Mouse (Mus musculus) forebrain, embryonic 15.5 days (tissue): Measurements from ENCODE around the gene Gm5615. TPM values are rescaled to one million over a fixed set of nuclear protein-coding genes. Genes with fewer than 3 reads are reported as not detected.

ENCODE experiments used
- ATAC-seq: fragments of 200-750 bp; cut with Nextera tagmentation; replicated peaks from 2 replicates; pipeline ENCODE4 v1.8.0; 2017; ENCODE audit warnings: mild to moderate bottlenecking, moderate TSS enrichment, moderate library complexity
- H3K27ac ChIP-seq: fragments of 300-500 bp; sonication (generic); replicated peaks from 2 replicates; pipeline ENCODE4 v1.5.1; 2015; ENCODE audit warnings: mild to moderate bottlenecking, inconsistent platforms
- H3K27me3 ChIP-seq: fragments of 300-500 bp; sonication (generic); 2 replicates; pipeline ENCODE4 v1.6.1; 2015; ENCODE audit warnings: inconsistent platforms
- H3K36me3 ChIP-seq: fragments of 300-500 bp; sonication (generic); 2 replicates; pipeline ENCODE4 v1.6.1; 2015; ENCODE audit warnings: mild to moderate bottlenecking, inconsistent platforms
- H3K4me1 ChIP-seq: fragments of 300-500 bp; sonication (generic); 2 replicates; pipeline ENCODE4 v1.6.1; 2015; ENCODE audit warnings: inconsistent platforms
- H3K4me2 ChIP-seq: fragments of 300-500 bp; sonication (generic); replicated peaks from 2 replicates; pipeline ENCODE4 v1.6.1; 2015; ENCODE audit warnings: mild to moderate bottlenecking, inconsistent platforms
- H3K4me3 ChIP-seq: fragments of 300-500 bp; sonication (generic); 2 replicates; pipeline ENCODE4 v1.5.1; 2015; ENCODE audit warnings: mild to moderate bottlenecking, inconsistent platforms
- H3K9ac ChIP-seq: fragments of 300-500 bp; sonication (generic); replicated peaks from 2 replicates; pipeline ENCODE4 v1.6.1; 2015; ENCODE audit warnings: mild to moderate bottlenecking, inconsistent platforms
- H3K9me3 ChIP-seq: fragments of 300-500 bp; sonication (generic); 2 replicates; pipeline ENCODE4 v1.6.1; 2016; ENCODE audit warnings: inconsistent platforms
- WGBS: fragments of 180-500 bp; shearing (Covaris S2); methylation state at CpG from one replicate; pipeline ENCODE4 v1.1.7; 2015; ENCODE audit warnings: mixed read lengths; 5-methylcytosine and 5-hydroxymethylcytosine counted together
- polyA plus RNA-seq: library from polyadenylated mRNA; unstranded; fragments of >200 nt; fragmentation: Nextera tagmentation; extraction: Ambion mirVana; gene quantifications from 2 replicates; pipeline ENCODE4 v1.2.1, GENCODE M21; 2015

The Gm5615 gene
- not detected in 2 replicates for polyA plus RNA-seq

DNA sequence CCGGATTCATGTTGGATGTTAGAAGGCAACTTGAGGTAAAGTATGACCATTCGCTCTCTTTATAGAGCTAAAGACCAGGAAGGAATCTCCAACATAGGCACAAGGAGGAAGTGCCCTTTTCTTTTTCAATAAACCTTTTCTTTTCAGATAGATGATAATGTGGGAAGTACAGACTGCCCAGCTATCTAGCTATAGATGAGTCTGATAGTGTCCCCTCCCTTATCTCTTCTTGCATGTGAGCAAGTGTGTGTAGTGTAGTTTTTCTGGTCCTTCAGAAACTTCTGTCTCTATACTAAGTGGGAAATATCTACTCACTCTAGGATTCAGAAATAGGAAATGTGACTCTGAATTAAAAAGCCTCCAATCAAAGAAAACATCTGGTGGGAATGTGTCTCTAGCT, at the start of gene Gm5615:
Gene Gm5615 (minus strand): TSS at position 101 of the 400 bp plus-strand sequence.
- no peak within 1 kb of the TSS for H3K9ac ChIP-seq
- ATAC-seq, result no peak
- H3K27me3 ChIP-seq, result no peaks in the 10 kb centered on the region
- WGBS, result 93% methylated on average over 2 of the region's 2 CpGs
- H3K4me3 ChIP-seq, result no peak within 1 kb of the TSS
- no peak within 1 kb of the TSS for H3K4me2 ChIP-seq
- no peak within 1 kb of the TSS for H3K27ac ChIP-seq
- H3K4me1 ChIP-seq, result no peaks in the 10 kb centered on the region
- H3K9me3 ChIP-seq, result peaks cover 7% of the 10 kb centered on the region; the same call in 1 of the 2 replicates
- no peaks in the 10 kb centered on the region for H3K36me3 ChIP-seq

DNA sequence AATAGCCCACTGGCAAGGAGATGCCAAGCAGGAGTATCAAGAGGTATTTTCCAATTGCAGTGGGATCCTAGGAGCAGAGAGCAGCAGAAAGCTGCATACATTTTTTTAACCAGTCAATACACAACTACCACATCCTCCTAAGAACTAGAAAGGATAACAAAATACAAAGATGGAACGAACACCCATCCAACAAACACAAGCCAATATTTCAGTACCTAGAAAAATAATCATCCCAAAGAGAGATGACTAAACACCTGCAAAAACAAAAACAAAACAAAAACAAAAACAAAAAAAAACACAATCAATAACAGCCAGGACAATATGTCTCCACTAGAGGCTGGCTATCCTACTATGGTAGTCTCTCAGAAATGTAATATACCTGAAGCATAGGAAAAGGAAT, 40.8 kb upstream of the Gm5615 start, which contains the start of gene Gm17689:
Gene Gm17689 (minus strand): TSS at position 101 of the 400 bp plus-strand sequence.
- Histone ChIP-seq H3K27ac (no peak within 1 kb of the TSS), H3K9me3 (peaks cover 11% of the 10 kb centered on the region), H3K27me3 (no peaks in the 10 kb centered on the region), H3K4me1 (no peaks in the 10 kb centered on the region), H3K9ac (no peak within 1 kb of the TSS), H3K4me3 (no peak within 1 kb of the TSS), H3K36me3 (no peaks in the 10 kb centered on the region), H3K4me2 (no peak within 1 kb of the TSS)
- 52% methylated on average over 1 of the region's 1 CpGs for WGBS
- ATAC-seq, result no peak

- ATAC-seq, result no peak
- H3K27ac ChIP-seq, result no peak overlapping the region
- H3K27me3 ChIP-seq, result no peaks in the 10 kb centered on the region
- H3K9me3 ChIP-seq, result peaks cover 14% of the 10 kb centered on the region
- 84% methylated on average over 5 of the region's 5 CpGs for WGBS
- no peak overlapping the region for H3K9ac ChIP-seq
- no peaks in the 10 kb centered on the region for H3K4me1 ChIP-seq
- H3K36me3 ChIP-seq, result no peaks in the 10 kb centered on the region
- H3K4me3 ChIP-seq, result no peak overlapping the region
- no peak overlapping the region for H3K4me2 ChIP-seq
These were observed 37.6 kb downstream of the Gm5615 start for GRCm38 (mm10) chr9:36504211-36504610.

DNA sequence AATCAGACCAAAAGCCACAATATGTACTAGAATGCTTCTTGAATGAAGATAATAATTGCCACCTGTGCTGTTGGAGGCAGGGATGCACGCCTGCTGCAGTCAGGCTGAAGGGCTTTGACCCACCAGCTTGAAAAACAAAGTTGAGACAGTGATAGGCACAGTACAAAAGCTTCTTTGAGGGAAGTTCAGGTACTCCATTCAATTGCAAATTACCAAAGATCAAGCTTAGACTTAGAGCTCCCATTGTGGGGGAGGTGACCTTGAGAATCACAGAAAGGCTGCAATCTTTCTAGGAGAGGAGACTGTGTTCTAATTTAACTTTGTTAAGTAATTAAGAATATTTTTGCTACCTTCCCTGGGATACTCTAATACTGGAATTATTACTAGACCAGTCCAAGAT, 45.9 kb downstream of the Gm5615 start:
- Histone ChIP-seq H3K4me3 (no peak overlapping the region), H3K27me3 (no peaks in the 10 kb centered on the region), H3K4me2 (no peak overlapping the region), H3K27ac (no peak overlapping the region), H3K9me3 (0 out of 2 replicates have a peak, but pooled peaks cover 7% of the 10 kb centered on the region), H3K36me3 (no peaks in the 10 kb centered on the region), H3K9ac (no peak overlapping the region), H3K4me1 (no peaks in the 10 kb centered on the region)
- 50% methylated on average over 1 of the region's 1 CpGs for WGBS
- no peak for ATAC-seq

GRCm38 (mm10) chr9:36494501-36495220, 47.1 kb downstream of the Gm5615 start:
- ATAC-seq, result no peak
- no peaks in the 10 kb centered on the region for H3K36me3 ChIP-seq

More at GRCm38 (mm10) chr9:36494501-36495220, 47.1 kb downstream of the Gm5615 start:
- Histone ChIP-seq H3K9ac (no peak overlapping the region), H3K27me3 (no peaks in the 10 kb centered on the region), H3K4me3 (no peak overlapping the region), H3K4me1 (no peaks in the 10 kb centered on the region), H3K27ac (no peak overlapping the region), H3K4me2 (no peak overlapping the region), H3K9me3 (0 out of 2 replicates have a peak, but pooled peaks cover 7% of the 10 kb centered on the region)
- 86% methylated on average over 4 of the region's 4 CpGs for WGBS

Other genes starting within 250 kb of the Gm5615 start
- not detected in 2 replicates for gene Gm7257, start 110.1 kb downstream of the Gm5615 start, polyA plus RNA-seq
- not detected in 2 replicates for gene Gm9513, start 66.3 kb downstream of the Gm5615 start, polyA plus RNA-seq
- gene Gm17689, start 40.7 kb upstream of the Gm5615 start, polyA plus RNA-seq, result not detected in 2 replicates
- not detected in 2 replicates for gene A630095E13Rik, start 101.4 kb upstream of the Gm5615 start, polyA plus RNA-seq
- gene Acrv1, start 151.3 kb upstream of the Gm5615 start, polyA plus RNA-seq, result not detected in 2 replicates
- gene Chek1, start 185.1 kb upstream of the Gm5615 start, polyA plus RNA-seq, result 18.7 and 19.1 TPM in 2 replicates
- gene Stt3a, start 225.7 kb upstream of the Gm5615 start, polyA plus RNA-seq, result 102 and 106 TPM in 2 replicates